24 mouse cellular contexts compared by ENCODE assay signal in the genomic region with DNA sequence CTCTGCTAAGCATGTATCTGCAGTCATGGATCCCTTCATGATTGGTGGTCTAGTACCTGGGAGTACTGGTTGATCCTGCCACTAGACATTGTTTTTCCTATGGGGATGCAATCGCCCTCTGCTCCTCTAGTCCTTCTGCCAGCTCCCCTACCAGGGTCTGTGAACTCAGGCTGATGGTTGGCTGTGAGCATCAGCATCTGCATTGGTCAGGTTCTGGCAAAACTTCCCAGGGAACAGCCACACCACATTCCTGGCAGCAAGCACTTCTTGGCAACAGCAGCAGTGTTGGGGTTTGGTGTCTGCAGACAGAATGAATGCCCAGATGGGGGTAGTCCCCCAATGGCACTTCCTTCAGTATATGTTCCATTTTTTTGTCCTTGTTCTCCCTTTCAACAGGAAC.
DNase-seq lines count a peak whose midpoint lies in the region; ATAC-seq and TF ChIP-seq lines count a peak whose summit lies in the region.
"Had no signal": no experiment of that assay in that cellular context is flagged by ENCODE, and none has a peak within 500 bp of the region (broad histone marks: within the 10 kb centered on the region; RNA-seq: fewer than 3 reads in every experiment).

No protein-coding gene starts in this region.

- no peak overlapping the region for H3K9ac ChIP-seq in hindbrain, postnatal 0 days (replicated peaks; ENCODE audit: low read length)
- H3K9ac ChIP-seq in hindbrain, embryonic 12.5 days: no peak overlapping the region
- H3K9ac ChIP-seq: embryonic facial prominence, embryonic 13.5 days; embryonic facial prominence, embryonic 15.5 days; forebrain, embryonic 12.5 days had no signal

- no peak overlapping the region for H3K4me3 ChIP-seq in hindbrain, postnatal 0 days (ENCODE audit: low read length)
- H3K4me3 ChIP-seq in hindbrain, embryonic 12.5 days: no peak overlapping the region
- H3K4me3 ChIP-seq: embryonic facial prominence, embryonic 13.5 days; embryonic facial prominence, embryonic 15.5 days; erythroblast, embryonic 14.5 days; forebrain, embryonic 10.5 days; forebrain, embryonic 12.5 days had no signal

- ATAC-seq in hindbrain, postnatal 0 days: no peak
- no peak for ATAC-seq in hindbrain, embryonic 12.5 days (ENCODE audit: low FRiP score)
- ATAC-seq: activated CD4-positive, CD25-positive, alpha-beta regulatory T cell, adult 4 months; forebrain, embryonic 14.5 days; forebrain, embryonic 16.5 days; Patski had no signal

- no peaks in the 10 kb centered on the region for H3K9me3 ChIP-seq in hindbrain, postnatal 0 days (ENCODE audit: low read length)
- H3K9me3 ChIP-seq in hindbrain, embryonic 12.5 days (replicated peaks): no peaks in the 10 kb centered on the region
- H3K9me3 ChIP-seq: embryonic facial prominence, embryonic 13.5 days; embryonic facial prominence, embryonic 15.5 days; forebrain, embryonic 10.5 days; forebrain, embryonic 12.5 days had no signal

- H3K27me3 ChIP-seq in hindbrain, postnatal 0 days (ENCODE audit: insufficient read depth, low read length): no peaks in the 10 kb centered on the region
- H3K27me3 ChIP-seq in hindbrain, embryonic 12.5 days: no peaks in the 10 kb centered on the region
- H3K27me3 ChIP-seq: embryonic facial prominence, embryonic 13.5 days; embryonic facial prominence, embryonic 15.5 days; forebrain, embryonic 12.5 days; Patski had no signal

- H3K27ac ChIP-seq in hindbrain, postnatal 0 days: no peak overlapping the region
- H3K27ac ChIP-seq in hindbrain, embryonic 12.5 days: no peak overlapping the region
- H3K27ac ChIP-seq: embryonic facial prominence, embryonic 13.5 days; embryonic facial prominence, embryonic 15.5 days; forebrain, embryonic 10.5 days; forebrain, embryonic 12.5 days had no signal

- no peaks in the 10 kb centered on the region for H3K4me1 ChIP-seq in hindbrain, postnatal 0 days (ENCODE audit: insufficient read depth, low read length)
- no peaks in the 10 kb centered on the region for H3K4me1 ChIP-seq in hindbrain, embryonic 12.5 days
- H3K4me1 ChIP-seq: embryonic facial prominence, embryonic 13.5 days; embryonic facial prominence, embryonic 15.5 days; forebrain, embryonic 10.5 days; forebrain, embryonic 12.5 days had no signal

- no peaks in the 10 kb centered on the region for H3K36me3 ChIP-seq in hindbrain, postnatal 0 days (ENCODE audit: insufficient read depth, low read length)
- no peaks in the 10 kb centered on the region for H3K36me3 ChIP-seq in hindbrain, embryonic 12.5 days
- H3K36me3 ChIP-seq: embryonic facial prominence, embryonic 13.5 days; embryonic facial prominence, embryonic 15.5 days; forebrain, embryonic 10.5 days; forebrain, embryonic 12.5 days had no signal

- no peak overlapping the region for H3K4me2 ChIP-seq in hindbrain, postnatal 0 days (ENCODE audit: low read depth, low read length)
- H3K4me2 ChIP-seq in hindbrain, embryonic 12.5 days (replicated peaks): no peak overlapping the region
- H3K4me2 ChIP-seq: embryonic facial prominence, embryonic 13.5 days; embryonic facial prominence, embryonic 15.5 days; forebrain, embryonic 12.5 days had no signal

- WGBS in hindbrain, postnatal 0 days: 33% methylated on average over 1 of the region's 1 CpGs
- WGBS in hindbrain, embryonic 12.5 days: 62% methylated on average over 1 of the region's 1 CpGs

- peak; percentile 8 to 22 for DNase-seq in cerebellum, postnatal 14 days
- DNase-seq in cerebellum, adult 9-10 months: no peak
- DNase-seq in hindbrain, postnatal 0 days (ENCODE audit: low spot score): peak; percentile 3
- DNase-seq in Muller cell, postnatal 12 days (ENCODE audit: inconsistent ontology term): peak; percentile 18
- DNase-seq in brain, embryonic 14.5 days (ENCODE audit: low read depth): peak; percentile 12
- no peak for DNase-seq in spleen, postnatal 10 days (ENCODE audit: low spot score in 2 of 2)
- DNase-seq: adrenal gland, adult 8-10 months; adrenal gland, postnatal 14 days; adrenal gland, postnatal 36 days; cerebellum, adult 11 months; cerebellum, adult 2 months; cerebellum, adult 9-11 months; cerebellum, postnatal 36 days; embryo, embryonic 11 days had no signal

- no peak for TF ChIP-seq CTCF in hindbrain, postnatal 0 days (IDR thresholded peaks at IDR 0.05; ENCODE audit: low read depth)
- TF ChIP-seq CTCF in brain, embryonic 14.5 days (IDR thresholded peaks at IDR 0.05; ENCODE audit: borderline replicate concordance, extremely low read depth, insufficient read depth, insufficient read length): no peak

- no peak for TF ChIP-seq POLR2A in brain, embryonic 14.5 days (IDR thresholded peaks at IDR 0.05; ENCODE audit: borderline replicate concordance, extremely low read depth, insufficient read depth, insufficient read length, poor library complexity, severe bottlenecking)

Comparison
In these comparisons a context has a peak if more than half of its experiments do, and no peak if none do; other contexts are left out.
1. DNase-seq: peak in cerebellum, postnatal 14 days (2 of 2), hindbrain, postnatal 0 days (single experiment), Muller cell, postnatal 12 days (single experiment) and brain, embryonic 14.5 days (single experiment); none in cerebellum, adult 9-10 months (single experiment) and spleen, postnatal 10 days (0 of 2).